Mouse (Mus musculus) olfactory bulb, adult 2 months (tissue): ENCODE data around the gene Tex14.

ENCODE experiments used
- CTCF ChIP-seq: fragments of 200-500 bp; IDR thresholded peaks from 2 replicates; pipeline ENCODE4 v1.5.1; 2012; ENCODE audit warnings: low read depth, mild to moderate bottlenecking, low read length, moderate library complexity; ENCODE audit not compliant: insufficient read depth
- POLR2A ChIP-seq: fragments of 200-500 bp; IDR thresholded peaks from 2 replicates; pipeline ENCODE4 v1.6.1; 2012; ENCODE audit warnings: mild to moderate bottlenecking, low read depth, low read length, moderate library complexity; ENCODE audit not compliant: insufficient read depth

GRCm38 (mm10) chr11:87571361-87571950 is 166.6 kb downstream of the Tex14 start:
- TF ChIP-seq CTCF = no peak
- TF ChIP-seq POLR2A = no peak
